Mouse (Mus musculus) liver, embryonic 14.5 days (tissue): ENCODE data around the gene 4930590J08Rik. TPM values are rescaled to one million over a fixed set of nuclear protein-coding genes. Genes with fewer than 3 reads are reported as not detected.
"Not testable (repeated sequence)": the region's sequence is repeated elsewhere in the genome, so short reads cannot be mapped to it uniquely, and the experiment has no call there.

Experiments
- ATAC-seq: fragments of 200-750 bp; cut with Nextera tagmentation; 2 replicates; pipeline ENCODE4 v1.8.0; 2017; ENCODE audit warnings: moderate number of reproducible peaks, mild to moderate bottlenecking, moderate library complexity; ENCODE audit not compliant: insufficient read depth
- DNase-seq, 3 experiments: peaks; one replicate each; pipeline ENCODE4 v3.0.0-alpha.2; 2012 to 2013; ENCODE audit warnings: low read depth in 3 of 3, low spot score in 3 of 3
- H3K27ac ChIP-seq: fragments of 300-500 bp; sonication (generic); 2 replicates; pipeline ENCODE4 v1.5.1; 2014; ENCODE audit warnings: moderate library complexity, mild to moderate bottlenecking, control low read depth, inconsistent platforms
- H3K27me3 ChIP-seq: fragments of 300-500 bp; sonication (generic); 2 replicates; pipeline ENCODE4 v1.6.1; 2014; ENCODE audit warnings: mild to moderate bottlenecking, low read length, moderate library complexity; ENCODE audit not compliant: control insufficient read depth, insufficient read depth
- H3K36me3 ChIP-seq: fragments of 300-500 bp; sonication (generic); replicated peaks from 2 replicates; pipeline ENCODE4 v1.6.1; 2014; ENCODE audit warnings: low read depth; ENCODE audit not compliant: control insufficient read depth, insufficient read depth
- H3K4me1 ChIP-seq, 2 experiments: fragments of 200-500 bp in 1 of 2; fragments of 300-500 bp in 1 of 2; sonication (generic) in 1 of 2; replicated peaks; 2 replicates each; pipeline ENCODE4 v1.6.1; 2012 to 2014; ENCODE audit warnings: antibody characterized with exemption in 1 of 2, inconsistent platforms in 1 of 2, low read length in 1 of 2; ENCODE audit not compliant: control insufficient read depth in 2 of 2, insufficient read depth in 2 of 2
- H3K4me2 ChIP-seq: fragments of 300-500 bp; sonication (generic); 2 replicates; pipeline ENCODE4 v1.6.1; 2014; ENCODE audit warnings: low read depth, mild to moderate bottlenecking, control low read depth, moderate library complexity
- H3K4me3 ChIP-seq, 2 experiments: fragments of 200-500 bp in 1 of 2; fragments of 300-500 bp in 1 of 2; sonication (generic) in 1 of 2; 2 replicates each; pipeline ENCODE4 v1.5.1; 2012 to 2014; ENCODE audit warnings: low read depth in 2 of 2, low read length in 2 of 2, mild to moderate bottlenecking in 2 of 2, control low read depth in 1 of 2, inconsistent platforms in 1 of 2, moderate library complexity in 1 of 2; ENCODE audit not compliant: insufficient read depth in 1 of 2
- H3K9ac ChIP-seq: fragments of 300-500 bp; sonication (generic); replicated peaks from 2 replicates; pipeline ENCODE4 v1.6.1; 2014; ENCODE audit warnings: mild to moderate bottlenecking, control low read depth, moderate library complexity
- H3K9me3 ChIP-seq: fragments of 300-500 bp; sonication (generic); 2 replicates; pipeline ENCODE4 v1.6.1; 2016; ENCODE audit warnings: low read length, mixed read lengths; ENCODE audit not compliant: control insufficient read depth
- CTCF ChIP-seq: IDR thresholded peaks from 2 replicates; pipeline ENCODE4 v1.5.1; 2016; ENCODE audit warnings: antibody characterized with exemption, low read depth, control low read depth
- EP300 ChIP-seq: IDR thresholded peaks from 2 replicates; pipeline ENCODE4 v1.6.1; 2016; ENCODE audit warnings: antibody characterized with exemption, low read depth
- WGBS: fragments of 180-500 bp; shearing (Covaris S2); extraction: QIAGEN DNeasy Blood & Tissue Kit; methylation state at CpG from one replicate; pipeline ENCODE4 v1.1.7; 2014; ENCODE audit not compliant: insufficient replicate concordance; 5-methylcytosine and 5-hydroxymethylcytosine counted together
- polyA plus RNA-seq, 2 experiments: library from polyadenylated mRNA; depleted of rRNA in 1 of 2; stranded (reverse) in 1 of 2; unstranded in 1 of 2; fragments of >200 nt; fragmentation: Nextera tagmentation in 1 of 2; extraction: Ambion mirVana in 1 of 2; gene quantifications; 2 replicates each; pipeline versions ENCODE4 v1.2.1 to v1.2.3; 2012 to 2014

The 4930590J08Rik gene
- 0.06 and 0.17 TPM in 2 replicates for polyA plus RNA-seq (2012; rRNA removed)
- polyA plus RNA-seq (2014; fragmentation: Nextera tagmentation; extraction: Ambion mirVana), result 0.11 TPM in 1 of 2 replicates, not detected in the other

- H3K27ac ChIP-seq, DNase-seq: not testable (repeated sequence)
Observed at GRCm38 (mm10) chr6:91902509-91902908, at the start of gene 4930590J08Rik. Gene 4930590J08Rik (plus strand): TSS chr6:91902809.

GRCm38 (mm10) chr6:91858339-91858738 lies 44.3 kb upstream of the 4930590J08Rik start:
- Histone ChIP-seq H3K4me2 (no peak overlapping the region), H3K27me3 (no peaks in the 10 kb centered on the region), H3K4me3 (no peak overlapping the region), H3K9me3 (no peaks in the 10 kb centered on the region), H3K9ac (no peak overlapping the region), H3K27ac (no peak overlapping the region), H3K4me1 (no peaks in the 10 kb centered on the region), H3K36me3 (no peaks in the 10 kb centered on the region)
- no peak for DNase-seq
- 60% methylated on average over 5 of the region's 5 CpGs for WGBS
- no peak for TF ChIP-seq CTCF
- TF ChIP-seq EP300, result no peak
- no peak for ATAC-seq

More at GRCm38 (mm10) chr6:91902509-91902908, at the start of gene 4930590J08Rik:
- not testable (repeated sequence) for H3K9me3 ChIP-seq, H3K27me3 ChIP-seq, ATAC-seq, H3K9ac ChIP-seq, H3K4me3 ChIP-seq, H3K4me1 ChIP-seq, H3K4me2 ChIP-seq
- 87% methylated on average over 2 of the region's 2 CpGs for WGBS
- peaks cover 25% of the 10 kb centered on the region for H3K36me3 ChIP-seq

- no peak for ATAC-seq
- TF ChIP-seq EP300, result no peak
- no peak for TF ChIP-seq CTCF
- Histone ChIP-seq H3K27me3 (no peaks in the 10 kb centered on the region), H3K4me1 (no peaks in the 10 kb centered on the region), H3K9me3 (no peaks in the 10 kb centered on the region), H3K9ac (no peak overlapping the region), H3K4me2 (no peak overlapping the region), H3K4me3 (no peak overlapping the region), H3K27ac (no peak overlapping the region), H3K36me3 (no peaks in the 10 kb centered on the region)
- no peak for DNase-seq
Observed at GRCm38 (mm10) chr6:91862848-91863247, 39.8 kb upstream of the 4930590J08Rik start.

- no peak overlapping the region for H3K4me2 ChIP-seq
- H3K4me1 ChIP-seq, result no peaks in the 10 kb centered on the region
- H3K9me3 ChIP-seq, result no peaks in the 10 kb centered on the region
- no peak overlapping the region for H3K4me3 ChIP-seq
- no peaks in the 10 kb centered on the region for H3K27me3 ChIP-seq
- no peaks in the 10 kb centered on the region for H3K36me3 ChIP-seq
- H3K27ac ChIP-seq, result no peak overlapping the region
- ATAC-seq, result no peak
- 37% methylated on average over 5 of the region's 5 CpGs for WGBS
- TF ChIP-seq CTCF (no peak), EP300 (no peak)
- no peak for DNase-seq
- no peak overlapping the region for H3K9ac ChIP-seq
Observed at GRCm38 (mm10) chr6:91864595-91864994, 38.0 kb upstream of the 4930590J08Rik start.

- H3K36me3 ChIP-seq, result no peaks in the 10 kb centered on the region
- 69% methylated on average over 11 of the region's 11 CpGs for WGBS
- H3K4me2 ChIP-seq, result no peak overlapping the region
- H3K27ac ChIP-seq, result no peak overlapping the region
- DNase-seq (no peak), ATAC-seq (no peak)
- no peak for TF ChIP-seq EP300
- no peak for TF ChIP-seq CTCF
- no peak overlapping the region for H3K4me3 ChIP-seq
- no peaks in the 10 kb centered on the region for H3K27me3 ChIP-seq
- no peaks in the 10 kb centered on the region for H3K4me1 ChIP-seq
- no peaks in the 10 kb centered on the region for H3K9me3 ChIP-seq
- no peak overlapping the region for H3K9ac ChIP-seq
Observed at GRCm38 (mm10) chr6:91865601-91866000, 37.0 kb upstream of the 4930590J08Rik start.
